26 mouse cellular contexts compared by ENCODE assay signal in the genomic region with DNA sequence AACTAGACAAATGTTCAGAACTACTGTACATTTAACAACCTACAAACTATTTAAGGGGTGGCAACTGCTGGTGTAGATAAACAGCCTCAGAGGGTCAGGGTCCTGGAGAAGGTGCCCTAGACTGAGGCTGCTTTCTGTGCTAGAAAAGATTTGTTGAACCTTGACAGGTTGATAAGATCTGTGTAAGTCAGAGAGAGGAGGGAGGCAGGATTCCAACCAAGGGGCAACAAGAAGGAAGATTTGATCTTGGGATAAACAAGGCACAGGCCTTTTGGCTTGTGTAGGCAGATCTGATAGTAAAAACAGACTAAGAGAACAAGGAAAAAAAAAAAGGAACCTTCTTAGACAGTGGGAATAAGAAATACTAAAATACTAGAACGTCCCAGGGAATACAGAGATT. TPM values are rescaled to one million over a fixed set of nuclear protein-coding genes. Genes with fewer than 3 reads are reported as not detected.
DNase-seq lines count a peak whose midpoint lies in the region; ATAC-seq and TF ChIP-seq lines count a peak whose summit lies in the region.
"Had no signal": no experiment of that assay in that cellular context is flagged by ENCODE, and none has a peak within 500 bp of the region (broad histone marks: within the 10 kb centered on the region; RNA-seq: fewer than 3 reads in every experiment).

No protein-coding gene starts in this region.

- TF ChIP-seq EP300 in MEL (IDR thresholded peaks at IDR 0.05; ENCODE audit: low read depth in 1 of 2, low read length in 2 of 2), result no peak

- H3K79me2 ChIP-seq in MEL (ENCODE audit: control insufficient read depth, insufficient read depth, low read length, poor library complexity), result no peaks in the 10 kb centered on the region

- no peak for TF ChIP-seq RAD21 in MEL (IDR thresholded peaks at IDR 0.05; ENCODE audit: low read depth, low read length)

- DNase-seq in embryonic facial prominence, embryonic 10.5 days (ENCODE audit: low spot score), result no peak
- DNase-seq in kidney, adult 9 months, result no peak
- no peak for DNase-seq in MEL (ENCODE audit: low read depth, low spot score)
- DNase-seq in induced T-regulatory cell, adult 2 months (ENCODE audit: low read depth), result peak; percentile 72
- no peak for DNase-seq in cerebellum, postnatal 36 days
- DNase-seq: adrenal gland, adult 2 months; adrenal gland, postnatal 25 days; cerebellum, adult 2 months; cerebellum, adult 9-11 months; cerebellum, postnatal 25 days; forebrain, postnatal 0 days; gastrocnemius, postnatal 36 days; heart, adult 2 months; heart, postnatal 14 days; heart, postnatal 4 days had no signal

- 0 out of 2 replicates have a peak overlapping the region, but pooled peaks have one; percentile 1 for H3K27ac ChIP-seq in embryonic facial prominence, embryonic 13.5 days
- no peak overlapping the region for H3K27ac ChIP-seq in embryonic facial prominence, embryonic 10.5 days (replicated peaks)
- peak overlapping the region; percentile 40; the same call in 1 of the 2 replicates for H3K27ac ChIP-seq in kidney, embryonic 16.5 days (ENCODE audit: low read length)
- H3K27ac ChIP-seq in MEL (ENCODE audit: control insufficient read depth, low read depth, low read length), result no peak overlapping the region
- H3K27ac ChIP-seq: embryonic facial prominence, embryonic 15.5 days; heart, adult 2 months; heart, embryonic 10.5 days; heart, embryonic 13.5 days; hindbrain, embryonic 14.5 days; hindbrain, postnatal 0 days had no signal

- 42% methylated on average over 1 of the region's 1 CpGs for WGBS in embryonic facial prominence, embryonic 13.5 days
- 74% methylated on average over 1 of the region's 1 CpGs for WGBS in embryonic facial prominence, embryonic 10.5 days
- 11% methylated on average over 1 of the region's 1 CpGs for WGBS in kidney, embryonic 16.5 days

- TF ChIP-seq CTCF in MEL (IDR thresholded peaks at IDR 0.05 in 2 of 3, conservative IDR thresholded peaks at IDR 0.05 in 1 of 3; ENCODE audit: control insufficient read depth in 1 of 3, insufficient read depth in 1 of 3, low read depth in 2 of 3, low read length in 3 of 3, poor library complexity in 1 of 3, severe bottlenecking in 1 of 3), result no peak

- peaks cover 23% of the 10 kb centered on the region for H3K4me1 ChIP-seq in embryonic facial prominence, embryonic 13.5 days
- peaks cover 35% of the 10 kb centered on the region for H3K4me1 ChIP-seq in embryonic facial prominence, embryonic 10.5 days
- peaks cover 41% of the 10 kb centered on the region for H3K4me1 ChIP-seq in kidney, embryonic 16.5 days (ENCODE audit: insufficient read depth, low read length)
- H3K4me1 ChIP-seq in MEL (ENCODE audit: control insufficient read depth in 1 of 2, insufficient read depth in 2 of 2, low read length in 2 of 2), result peaks cover 7 to 27% of the 10 kb centered on the region in 2 experiments

- no peak overlapping the region for H3K9ac ChIP-seq in embryonic facial prominence, embryonic 13.5 days
- no peak overlapping the region for H3K9ac ChIP-seq in kidney, embryonic 16.5 days (replicated peaks; ENCODE audit: low read length)
- no peak overlapping the region for H3K9ac ChIP-seq in MEL (ENCODE audit: control insufficient read depth, low read depth, low read length, poor library complexity, severe bottlenecking)
- H3K9ac ChIP-seq: embryonic facial prominence, embryonic 15.5 days; forebrain, postnatal 0 days; heart, embryonic 13.5 days; hindbrain, embryonic 14.5 days had no signal

- no peaks in the 10 kb centered on the region for H3K9me3 ChIP-seq in embryonic facial prominence, embryonic 13.5 days
- no peaks in the 10 kb centered on the region for H3K9me3 ChIP-seq in embryonic facial prominence, embryonic 10.5 days
- H3K9me3 ChIP-seq in kidney, embryonic 16.5 days (ENCODE audit: low read length), result no peaks in the 10 kb centered on the region
- no peaks in the 10 kb centered on the region for H3K9me3 ChIP-seq in MEL (replicated peaks; ENCODE audit: insufficient read depth, low read length)
- H3K9me3 ChIP-seq: embryonic facial prominence, embryonic 15.5 days; G1E; heart, embryonic 10.5 days; heart, embryonic 13.5 days had no signal

- H3K27me3 ChIP-seq in embryonic facial prominence, embryonic 13.5 days, result no peaks in the 10 kb centered on the region
- no peaks in the 10 kb centered on the region for H3K27me3 ChIP-seq in embryonic facial prominence, embryonic 10.5 days (replicated peaks; ENCODE audit: low read depth, poor library complexity, severe bottlenecking)
- no peaks in the 10 kb centered on the region for H3K27me3 ChIP-seq in kidney, embryonic 16.5 days (ENCODE audit: insufficient read depth, low read length)
- no peaks in the 10 kb centered on the region for H3K27me3 ChIP-seq in MEL (ENCODE audit: control insufficient read depth in 1 of 2, insufficient read depth in 2 of 2, low read length in 2 of 2)
- H3K27me3 ChIP-seq: CH12.LX; embryonic facial prominence, embryonic 15.5 days; heart, embryonic 13.5 days had no signal

- no peak overlapping the region for H3K4me3 ChIP-seq in embryonic facial prominence, embryonic 13.5 days
- H3K4me3 ChIP-seq in embryonic facial prominence, embryonic 10.5 days, result no peak overlapping the region
- H3K4me3 ChIP-seq in kidney, embryonic 16.5 days (ENCODE audit: low read length), result no peak overlapping the region
- no peak overlapping the region for H3K4me3 ChIP-seq in MEL (ENCODE audit: control insufficient read depth in 1 of 2, insufficient read depth in 1 of 2, low read depth in 2 of 2, low read length in 2 of 2)
- H3K4me3 ChIP-seq: embryonic facial prominence, embryonic 15.5 days; heart, adult 2 months; heart, embryonic 10.5 days; heart, embryonic 13.5 days had no signal

- H3K4me2 ChIP-seq in embryonic facial prominence, embryonic 13.5 days, result no peak overlapping the region
- no peak overlapping the region for H3K4me2 ChIP-seq in kidney, embryonic 16.5 days (replicated peaks; ENCODE audit: low read depth, low read length)
- H3K4me2 ChIP-seq: embryonic facial prominence, embryonic 15.5 days; heart, embryonic 13.5 days; hindbrain, embryonic 14.5 days had no signal

- TF ChIP-seq POLR2A in MEL (IDR thresholded peaks at IDR 0.05; ENCODE audit: control insufficient read depth in 1 of 2, insufficient read depth in 1 of 2, low read depth in 1 of 2, low read length in 2 of 2, poor library complexity in 1 of 2), result no peak

- no peaks in the 10 kb centered on the region for H3K36me3 ChIP-seq in embryonic facial prominence, embryonic 13.5 days
- no peaks in the 10 kb centered on the region for H3K36me3 ChIP-seq in embryonic facial prominence, embryonic 10.5 days (replicated peaks)
- H3K36me3 ChIP-seq in kidney, embryonic 16.5 days (ENCODE audit: insufficient read depth, low read length), result no peaks in the 10 kb centered on the region
- peaks cover 0 to 14% of the 10 kb centered on the region in 2 experiments; a peak in 2 of 4 replicates for H3K36me3 ChIP-seq in MEL (ENCODE audit: control insufficient read depth in 1 of 2, insufficient read depth in 2 of 2, low read length in 2 of 2)
- H3K36me3 ChIP-seq: embryonic facial prominence, embryonic 15.5 days; G1E; heart, embryonic 10.5 days; heart, embryonic 13.5 days had no signal

- ATAC-seq in embryonic facial prominence, embryonic 13.5 days (ENCODE audit: insufficient number of reproducible peaks, insufficient read depth, low FRiP score, low TSS enrichment, low read depth), result no peak
- ATAC-seq in kidney, embryonic 16.5 days (ENCODE audit: low FRiP score, low TSS enrichment), result no peak
- ATAC-seq: forebrain, embryonic 14.5 days; forebrain, postnatal 0 days; hindbrain, postnatal 0 days; intestine, postnatal 0 days had no signal

TF ChIP-seq in MEL, 35 proteins besides CTCF, POLR2A, EP300 and RAD21:
- TF ChIP-seq TCF12 (IDR thresholded peaks at IDR 0.05; ENCODE audit: low read depth, low read length) (no peak), MXI1 (IDR thresholded peaks at IDR 0.05; ENCODE audit: low read depth, low read length) (no peak), POLR2AphosphoS2 (IDR thresholded peaks at IDR 0.05; ENCODE audit: low read length) (no peak), UBTF (IDR thresholded peaks at IDR 0.05; ENCODE audit: borderline replicate concordance, insufficient read depth, low read depth, low read length) (no peak), ETS1 (IDR thresholded peaks at IDR 0.05; ENCODE audit: low read depth, low read length) (no peak), ZNF384 (IDR thresholded peaks at IDR 0.05; ENCODE audit: low read depth, low read length) (peak; percentile 60), GABPA (IDR thresholded peaks at IDR 0.05; ENCODE audit: low read depth, low read length) (no peak)

RNA-seq across cellular contexts. Expression of a gene that starts 35.7 kb away (rescaled TPM):
- 340 and 359 TPM in 2 replicates for polyA plus RNA-seq in embryonic facial prominence, embryonic 13.5 days (2015; fragmentation: Nextera tagmentation; extraction: Ambion mirVana)
- 229 and 238 TPM in 2 replicates for polyA plus RNA-seq in embryonic facial prominence, embryonic 10.5 days (2016; fragmentation: Nextera tagmentation; extraction: Ambion mirVana)
- polyA plus RNA-seq in kidney, embryonic 16.5 days (2015; fragmentation: Nextera tagmentation; extraction: Ambion mirVana), result 422 and 474 TPM in 2 replicates
- 172 and 186 TPM in 2 replicates for total RNA-seq in MEL (2012; rRNA removed)
- 100 to 1,000 TPM in 1 of 2 experiments, not detected in 1; 320 TPM for polyA plus RNA-seq in MEL (2012; ENCODE audit: insufficient read depth in 1 of 2, insufficient read length in 2 of 2, low read depth in 1 of 2, low replicate concordance in 2 of 2, missing spikeins in 1 of 2)

RNA-seq across cellular contexts. Expression of a gene that starts 35.8 kb away (rescaled TPM):
- 50.5 TPM in 2 replicates for polyA plus RNA-seq in embryonic facial prominence, embryonic 13.5 days (2015; fragmentation: Nextera tagmentation; extraction: Ambion mirVana)
- 37.3 and 39.9 TPM in 2 replicates for polyA plus RNA-seq in embryonic facial prominence, embryonic 10.5 days (2016; fragmentation: Nextera tagmentation; extraction: Ambion mirVana)
- polyA plus RNA-seq in kidney, embryonic 16.5 days (2015; fragmentation: Nextera tagmentation; extraction: Ambion mirVana), result 80.3 and 86.2 TPM in 2 replicates
- total RNA-seq in MEL (2012; rRNA removed), result 13.1 and 13.2 TPM in 2 replicates
- polyA plus RNA-seq in MEL (2012; ENCODE audit: insufficient read depth in 1 of 2, insufficient read length in 2 of 2, low read depth in 1 of 2, low replicate concordance in 2 of 2, missing spikeins in 1 of 2), result 10 to 100 TPM in 1 of 2 experiments, not detected in 1; 32.0 TPM

Comparison
In these comparisons a context has a peak if more than half of its experiments do, and no peak if none do; other contexts are left out.
1. H3K27ac ChIP-seq: peak in embryonic facial prominence, embryonic 13.5 days (single experiment) and kidney, embryonic 16.5 days (single experiment); none in embryonic facial prominence, embryonic 10.5 days (single experiment) and MEL (single experiment).